Mouse (Mus musculus) testis, adult 2 months (tissue): ENCODE measurements around the gene Acss1.

Source experiments
- CTCF ChIP-seq: fragments of 200-500 bp; IDR thresholded peaks from 2 replicates; pipeline ENCODE4 v1.5.1; 2012; ENCODE audit warnings: low read depth, mild to moderate bottlenecking, inconsistent platforms, low read length, moderate library complexity; ENCODE audit not compliant: control insufficient read depth, insufficient read depth, insufficient replicate concordance
- POLR2A ChIP-seq: fragments of 200-500 bp; IDR thresholded peaks from 2 replicates; pipeline ENCODE4 v1.6.1; 2012; ENCODE audit warnings: low read depth, mild to moderate bottlenecking, inconsistent platforms, low read length, moderate library complexity; ENCODE audit not compliant: control insufficient read depth

- no peak for TF ChIP-seq CTCF
- no peak for TF ChIP-seq POLR2A
Observed at GRCm38 (mm10) chr2:150654814-150655213, 13.5 kb downstream of the Acss1 start.
